Mouse (Mus musculus) embryonic facial prominence, embryonic 13.5 days (tissue): ENCODE results near the gene Elf2. TPM values are rescaled to one million over a fixed set of nuclear protein-coding genes. Genes with fewer than 3 reads are reported as not detected.

Source experiments
- ATAC-seq: fragments of 200-750 bp; cut with Nextera tagmentation; 2 replicates; pipeline ENCODE4 v1.8.0; 2017; ENCODE audit warnings: low read depth; ENCODE audit not compliant: insufficient number of reproducible peaks, insufficient read depth, low FRiP score, low TSS enrichment
- H3K27ac ChIP-seq: fragments of 300-500 bp; sonication (generic); 2 replicates; pipeline ENCODE4 v1.5.1; 2015; ENCODE audit warnings: moderate library complexity, mild to moderate bottlenecking, inconsistent platforms
- H3K27me3 ChIP-seq: fragments of 300-500 bp; sonication (generic); 2 replicates; pipeline ENCODE4 v1.6.1; 2015; ENCODE audit warnings: mild to moderate bottlenecking, inconsistent platforms
- H3K36me3 ChIP-seq: fragments of 300-500 bp; sonication (generic); 2 replicates; pipeline ENCODE4 v1.6.1; 2015; ENCODE audit warnings: mild to moderate bottlenecking, inconsistent platforms
- H3K4me1 ChIP-seq: fragments of 300-500 bp; sonication (generic); 2 replicates; pipeline ENCODE4 v1.6.1; 2015; ENCODE audit warnings: inconsistent platforms
- H3K4me2 ChIP-seq: fragments of 300-500 bp; sonication (generic); 2 replicates; pipeline ENCODE4 v1.6.1; 2015; ENCODE audit warnings: moderate library complexity, mild to moderate bottlenecking, inconsistent platforms
- H3K4me3 ChIP-seq: fragments of 300-500 bp; sonication (generic); 2 replicates; pipeline ENCODE4 v1.5.1; 2015; ENCODE audit warnings: mild to moderate bottlenecking, inconsistent platforms
- H3K9ac ChIP-seq: fragments of 300-500 bp; sonication (generic); 2 replicates; pipeline ENCODE4 v1.6.1; 2015; ENCODE audit warnings: mild to moderate bottlenecking, inconsistent platforms
- H3K9me3 ChIP-seq: fragments of 300-500 bp; sonication (generic); 2 replicates; pipeline ENCODE4 v1.6.1; 2016; ENCODE audit warnings: inconsistent platforms
- WGBS: fragments of 180-500 bp; shearing (Covaris S2); methylation state at CpG from one replicate; pipeline ENCODE4 v1.1.7; 2015; ENCODE audit warnings: mixed read lengths; 5-methylcytosine and 5-hydroxymethylcytosine counted together
- polyA plus RNA-seq: library from polyadenylated mRNA; unstranded; fragments of >200 nt; fragmentation: Nextera tagmentation; extraction: Ambion mirVana; gene quantifications from 2 replicates; pipeline ENCODE4 v1.2.1, GENCODE M21; 2015

The Elf2 gene
- polyA plus RNA-seq, 1 experiment from 2014 or later: 64.5 TPM

DNA sequence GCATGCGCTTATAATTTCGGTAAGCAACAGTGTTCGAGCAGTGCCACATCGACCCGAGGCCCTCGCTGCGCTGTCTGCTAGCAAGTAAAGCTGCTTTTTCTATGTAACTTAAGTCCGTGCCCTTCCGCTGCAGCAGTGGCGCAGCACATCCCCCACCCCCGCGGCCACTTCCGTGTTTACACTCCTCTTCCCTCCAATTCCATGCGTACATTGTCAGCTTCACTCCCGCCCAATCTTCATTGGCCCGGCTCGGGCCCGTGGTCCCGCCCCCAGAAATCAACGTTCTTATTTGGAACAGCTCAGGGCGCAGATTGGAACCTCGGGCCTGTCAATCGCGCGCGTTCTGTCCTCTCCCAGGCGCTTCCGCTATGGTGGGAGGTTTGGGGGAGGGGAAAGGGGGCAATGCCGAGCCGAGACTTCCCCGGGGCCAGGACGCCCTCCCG is 64.5 kb downstream of the Elf2 start:
- peak; percentile 98 for ATAC-seq

DNA sequence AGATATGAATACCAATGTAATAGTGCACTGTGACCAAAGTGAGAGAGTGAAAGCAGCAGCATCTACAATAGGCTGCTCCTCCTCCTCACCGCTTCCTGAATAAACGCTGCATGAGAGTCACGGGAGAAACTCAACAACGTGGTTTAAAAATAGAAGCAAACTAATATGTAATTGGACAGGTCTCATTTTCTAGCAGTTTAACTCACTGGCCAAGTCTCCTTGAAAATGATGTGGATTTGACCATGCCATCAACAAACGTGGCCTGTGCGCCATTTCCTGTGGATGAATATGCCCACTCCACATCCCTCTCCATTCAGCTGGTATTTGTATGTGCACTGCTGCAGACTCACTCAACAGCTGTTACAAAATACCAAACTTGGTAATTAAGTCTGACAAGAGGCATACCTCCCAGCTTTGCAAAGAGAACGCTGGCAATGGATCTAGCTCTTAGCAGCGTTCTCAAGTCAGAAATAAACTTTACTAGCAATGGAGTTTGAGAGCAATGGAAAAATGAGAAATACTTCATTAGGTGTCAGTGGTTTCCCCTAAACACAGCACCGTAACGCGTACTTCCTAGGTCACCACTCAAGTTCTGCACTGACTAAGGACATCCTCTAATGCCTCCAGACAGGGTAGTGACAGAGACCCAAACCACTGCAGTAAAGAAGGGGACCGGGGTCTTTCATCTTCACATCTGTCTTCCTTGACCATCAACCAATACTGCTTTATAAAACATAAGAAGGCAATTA is 70.2 kb downstream of the Elf2 start:
- Histone ChIP-seq H3K4me1 (peaks cover 14% of the 10 kb centered on the region), H3K27me3 (no peaks in the 10 kb centered on the region), H3K36me3 (peaks cover 9% of the 10 kb centered on the region), H3K9ac (no peak overlapping the region), H3K9me3 (no peaks in the 10 kb centered on the region), H3K4me2 (no peak overlapping the region), H3K4me3 (no peak overlapping the region), H3K27ac (no peak overlapping the region)
- no peak for ATAC-seq
- 78% methylated on average over 12 of the region's 12 CpGs for WGBS

More for the DNA sequence above, 64.5 kb downstream of the Elf2 start:
- Histone ChIP-seq H3K4me2 (peak overlapping the region; percentile 69), H3K9ac (peak overlapping the region; percentile 94), H3K4me1 (peaks cover 7% of the 10 kb centered on the region), H3K4me3 (peak overlapping the region; percentile 99), H3K27ac (peak overlapping the region; percentile 99), H3K27me3 (no peaks in the 10 kb centered on the region), H3K9me3 (no peaks in the 10 kb centered on the region), H3K36me3 (no peaks in the 10 kb centered on the region)
- under 1% methylated on average over 33 of the region's 33 CpGs for WGBS

DNA sequence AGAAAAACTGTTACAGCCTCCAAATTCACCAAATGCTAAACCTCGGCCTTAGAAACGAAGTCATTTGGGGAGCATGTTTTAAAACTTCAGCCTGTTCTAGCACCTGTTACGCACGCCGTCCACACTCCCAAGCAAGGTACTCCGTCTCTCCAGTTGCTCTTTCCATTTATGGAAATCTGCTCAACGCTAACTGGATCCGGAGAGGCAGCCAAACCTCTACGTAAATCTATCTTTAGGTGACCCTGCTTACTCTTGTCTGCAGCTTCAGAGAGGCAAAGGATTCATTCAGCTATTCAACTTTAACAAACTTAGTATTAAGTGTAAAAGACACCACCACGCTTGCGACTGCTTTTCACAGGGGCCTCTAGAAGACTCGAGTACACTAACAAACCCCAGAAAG is 72.0 kb downstream of the Elf2 start:
- peaks cover 27% of the 10 kb centered on the region for H3K36me3 ChIP-seq
- no peak overlapping the region for H3K4me3 ChIP-seq
- 0 out of 2 replicates have a peak overlapping the region, but pooled peaks have one; percentile 27 for H3K9ac ChIP-seq
- no peak overlapping the region; the same call in 1 of the 2 replicates for H3K27ac ChIP-seq
- ATAC-seq: no peak
- peaks cover 8% of the 10 kb centered on the region for H3K4me1 ChIP-seq
- WGBS: 72% methylated on average over 12 of the region's 12 CpGs
- H3K4me2 ChIP-seq: no peak overlapping the region
- no peaks in the 10 kb centered on the region for H3K27me3 ChIP-seq
- H3K9me3 ChIP-seq: no peaks in the 10 kb centered on the region

DNA sequence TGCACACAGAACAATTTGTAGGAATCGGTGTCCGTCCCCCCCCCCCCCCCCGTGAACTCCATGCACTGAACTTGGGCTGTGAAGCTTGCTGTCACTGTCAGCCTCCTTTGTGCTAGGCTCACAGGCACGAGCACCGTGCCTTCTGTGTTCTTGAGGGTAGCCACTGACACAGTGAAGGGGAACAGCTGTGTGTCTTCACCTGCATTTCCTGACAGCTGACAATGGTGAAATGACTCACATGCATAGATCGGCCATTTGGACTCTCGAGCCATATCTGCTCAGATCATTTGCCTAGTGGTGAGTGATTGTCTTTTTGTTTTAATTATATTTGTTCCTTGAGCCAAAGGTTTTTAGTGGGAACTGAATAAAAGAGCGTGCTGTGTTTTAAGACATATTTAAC is 77.5 kb downstream of the Elf2 start:
- Histone ChIP-seq H3K36me3 (peaks cover 78% of the 10 kb centered on the region), H3K9me3 (no peaks in the 10 kb centered on the region), H3K4me2 (no peak overlapping the region), H3K4me1 (no peaks in the 10 kb centered on the region), H3K4me3 (no peak overlapping the region), H3K27me3 (no peaks in the 10 kb centered on the region), H3K9ac (no peak overlapping the region), H3K27ac (no peak overlapping the region)
- ATAC-seq: no peak
- WGBS: 88% methylated on average over 8 of the region's 8 CpGs

DNA sequence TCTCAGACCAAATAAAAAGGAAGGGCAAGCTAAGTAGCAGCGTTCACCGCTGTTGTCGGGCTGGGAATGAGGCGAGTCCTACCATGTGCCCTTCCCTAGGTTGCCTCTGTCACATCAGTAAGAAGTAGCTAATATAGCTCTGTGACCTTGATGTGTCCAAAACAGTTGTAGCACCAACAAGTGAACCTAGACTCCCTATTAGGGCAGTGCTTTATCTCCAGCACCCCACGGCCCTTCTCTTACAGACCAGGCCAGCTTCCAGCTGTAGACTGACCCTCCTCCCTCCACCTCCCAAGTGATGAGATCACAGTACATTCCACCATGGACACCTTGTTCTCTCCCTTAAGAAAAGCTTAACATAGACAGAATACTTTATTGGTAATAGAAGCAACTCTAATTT is 82.4 kb downstream of the Elf2 start:
- WGBS: 90% methylated on average over 5 of the region's 5 CpGs
- Histone ChIP-seq H3K36me3 (peaks cover 93% of the 10 kb centered on the region), H3K4me1 (no peaks in the 10 kb centered on the region), H3K4me3 (no peak overlapping the region), H3K27ac (no peak overlapping the region), H3K4me2 (no peak overlapping the region), H3K9ac (no peak overlapping the region), H3K27me3 (no peaks in the 10 kb centered on the region), H3K9me3 (no peaks in the 10 kb centered on the region)
- no peak for ATAC-seq

DNA sequence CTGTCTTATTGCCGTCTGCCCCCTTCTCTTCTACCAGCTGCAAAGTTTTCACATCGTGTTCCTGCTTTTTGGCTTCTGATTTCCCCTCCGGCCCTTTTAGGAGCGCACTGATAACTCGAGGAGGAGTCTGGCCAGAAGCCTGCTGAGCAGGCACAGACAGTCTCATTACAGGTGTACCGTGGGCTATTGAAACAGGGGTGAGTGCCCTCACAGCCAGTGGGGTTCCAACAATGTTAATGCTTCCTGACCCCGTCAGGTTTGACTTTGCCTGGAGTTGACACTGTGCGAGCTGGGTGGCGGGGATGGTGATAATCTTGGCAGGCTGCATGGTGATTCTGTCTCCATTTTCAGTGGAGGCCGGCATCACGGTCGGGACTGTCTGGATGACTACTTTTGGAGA is 84.0 kb downstream of the Elf2 start:
- Histone ChIP-seq H3K27me3 (no peaks in the 10 kb centered on the region), H3K4me1 (no peaks in the 10 kb centered on the region), H3K36me3 (peaks cover 92% of the 10 kb centered on the region), H3K27ac (no peak overlapping the region), H3K9me3 (no peaks in the 10 kb centered on the region), H3K9ac (no peak overlapping the region), H3K4me2 (no peak overlapping the region), H3K4me3 (no peak overlapping the region)
- ATAC-seq: no peak
- WGBS: 88% methylated on average over 12 of the region's 12 CpGs

DNA sequence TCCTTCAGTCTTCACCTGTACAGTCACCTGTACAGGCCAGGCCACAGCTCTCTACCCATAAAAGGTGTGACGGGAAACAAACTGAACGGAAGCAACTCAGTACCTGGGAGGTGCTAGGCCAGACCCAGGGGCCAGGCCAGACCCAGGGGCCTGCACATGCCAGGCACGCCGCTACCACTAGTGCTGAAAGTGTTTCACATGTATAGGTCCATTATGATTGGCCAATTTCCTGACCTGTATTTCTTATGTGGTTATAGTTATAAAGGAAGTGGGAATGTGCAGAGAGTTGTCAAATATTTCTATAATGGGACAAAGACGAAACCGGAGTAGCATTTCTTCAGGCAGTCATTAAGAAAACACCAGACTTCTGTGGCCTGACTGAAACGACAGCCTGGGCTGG is 85.7 kb downstream of the Elf2 start:
- H3K27ac ChIP-seq: no peak overlapping the region
- H3K9me3 ChIP-seq: no peaks in the 10 kb centered on the region
- H3K4me2 ChIP-seq: no peak overlapping the region
- no peak overlapping the region for H3K4me3 ChIP-seq
- H3K4me1 ChIP-seq: no peaks in the 10 kb centered on the region
- no peak for ATAC-seq
- H3K9ac ChIP-seq: no peak overlapping the region
- H3K36me3 ChIP-seq: peaks cover 83% of the 10 kb centered on the region
- no peaks in the 10 kb centered on the region for H3K27me3 ChIP-seq
- 76% methylated on average over 7 of the region's 7 CpGs for WGBS

DNA sequence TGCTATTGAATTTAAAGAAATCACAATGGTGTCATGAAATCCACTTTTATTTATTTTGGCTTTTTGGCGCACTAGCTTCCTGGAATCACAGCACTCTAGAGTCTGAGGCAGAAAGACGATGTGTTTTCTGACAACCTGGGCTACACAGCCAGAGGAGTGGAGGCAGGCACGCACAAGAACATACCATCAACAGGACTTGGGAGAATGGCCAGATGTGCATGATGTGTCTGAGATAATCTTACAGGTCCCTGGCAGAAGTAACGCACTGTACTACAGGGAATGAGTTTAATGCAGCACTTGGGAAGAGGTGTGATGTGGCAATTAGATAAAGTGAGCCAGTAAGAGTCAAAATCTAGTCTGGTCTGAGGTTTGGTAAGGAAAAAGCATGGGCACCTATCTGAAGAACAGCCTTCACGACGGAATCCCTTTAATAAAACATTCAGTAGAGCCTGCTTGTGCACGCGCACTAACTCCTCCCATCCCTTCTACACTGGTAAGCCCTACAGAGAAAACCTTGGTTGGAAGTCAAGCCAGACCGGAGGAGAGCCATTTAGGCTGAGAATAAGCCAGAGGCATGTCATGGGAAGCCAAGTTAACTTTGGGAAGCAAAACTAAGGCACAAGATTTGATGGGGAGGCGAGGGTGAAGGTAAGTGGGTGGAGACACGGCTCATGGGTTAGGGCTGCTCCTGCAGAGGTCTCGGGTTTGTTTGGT is 87.6 kb downstream of the Elf2 start:
- Histone ChIP-seq H3K9ac (no peak overlapping the region), H3K4me2 (no peak overlapping the region), H3K27me3 (no peaks in the 10 kb centered on the region), H3K4me3 (no peak overlapping the region), H3K9me3 (no peaks in the 10 kb centered on the region), H3K4me1 (no peaks in the 10 kb centered on the region; the same call in 1 of the 2 replicates), H3K27ac (no peak overlapping the region), H3K36me3 (peaks cover 79% of the 10 kb centered on the region)
- no peak for ATAC-seq
- WGBS: 91% methylated on average over 12 of the region's 12 CpGs

DNA sequence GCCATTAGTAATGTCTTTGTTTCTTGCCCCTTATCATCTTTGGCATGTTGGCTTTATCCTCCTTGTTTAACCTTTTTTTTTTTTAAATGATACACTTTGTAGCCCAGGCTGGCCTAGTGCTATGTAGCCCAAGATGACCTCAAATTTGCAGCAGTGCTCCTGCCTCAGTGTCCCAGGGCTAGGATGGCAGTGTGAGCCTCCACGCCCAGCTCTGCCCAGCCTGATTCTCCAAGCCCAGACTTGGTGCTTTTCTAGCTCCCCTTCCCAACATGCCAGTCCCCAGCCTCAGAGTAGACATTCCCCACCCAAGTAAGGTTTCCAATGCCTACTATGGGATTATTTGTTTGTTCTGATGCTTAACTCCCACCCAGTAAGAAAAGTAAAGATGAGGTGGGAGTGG is 88.2 kb downstream of the Elf2 start:
- no peak overlapping the region for H3K27ac ChIP-seq
- no peak overlapping the region for H3K9ac ChIP-seq
- ATAC-seq: no peak
- 97% methylated on average over 1 of the region's 1 CpGs for WGBS
- H3K4me3 ChIP-seq: no peak overlapping the region
- no peak overlapping the region for H3K4me2 ChIP-seq
- H3K4me1 ChIP-seq: no peaks in the 10 kb centered on the region; the same call in none of the 2 replicates
- H3K36me3 ChIP-seq: peaks cover 73% of the 10 kb centered on the region
- H3K27me3 ChIP-seq: no peaks in the 10 kb centered on the region
- H3K9me3 ChIP-seq: no peaks in the 10 kb centered on the region

DNA sequence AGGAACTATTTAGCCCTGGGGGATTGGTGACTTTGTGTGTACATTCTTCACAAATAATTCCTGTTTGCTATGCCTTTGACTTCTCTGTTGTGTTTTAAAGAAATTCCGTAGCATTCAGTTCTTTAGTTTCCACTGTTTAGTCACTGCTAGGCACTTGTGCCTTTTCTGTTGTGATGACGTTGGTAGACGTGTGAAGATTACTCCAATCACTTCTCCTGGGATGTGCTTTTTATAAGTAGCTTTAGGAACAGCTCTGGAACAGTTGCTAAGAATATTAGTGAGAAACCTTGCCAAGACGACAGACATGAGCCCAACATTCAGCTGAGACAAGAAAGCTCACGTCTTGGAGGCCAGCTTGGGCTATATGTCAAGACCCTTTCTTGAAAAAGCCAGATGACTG is 89.4 kb downstream of the Elf2 start:
- no peak for ATAC-seq
- Histone ChIP-seq H3K4me2 (no peak overlapping the region), H3K27ac (no peak overlapping the region), H3K27me3 (no peaks in the 10 kb centered on the region), H3K4me1 (no peaks in the 10 kb centered on the region; the same call in none of the 2 replicates), H3K9ac (no peak overlapping the region), H3K36me3 (peaks cover 61% of the 10 kb centered on the region), H3K4me3 (no peak overlapping the region), H3K9me3 (no peaks in the 10 kb centered on the region)
- WGBS: 85% methylated on average over 5 of the region's 5 CpGs

DNA sequence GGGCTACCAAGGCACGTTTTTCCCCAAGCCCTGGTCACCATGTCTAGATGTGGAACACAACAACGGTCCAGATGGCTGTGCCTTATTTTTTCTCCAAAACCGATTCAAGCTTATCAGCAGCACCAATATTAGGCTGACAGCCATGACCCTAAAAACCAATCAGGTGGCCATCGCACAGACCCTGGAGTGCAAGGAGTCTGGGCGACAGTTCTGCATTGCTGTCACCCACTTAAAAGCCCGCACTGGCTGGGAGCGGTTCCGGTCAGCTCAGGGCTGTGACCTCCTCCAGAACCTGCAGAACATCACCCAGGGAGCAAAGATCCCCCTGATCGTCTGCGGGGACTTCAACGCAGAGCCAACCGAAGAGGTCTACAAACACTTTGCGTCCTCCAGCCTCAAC is 90.6 kb downstream of the Elf2 start:
- H3K27me3 ChIP-seq: no peaks in the 10 kb centered on the region
- no peak overlapping the region for H3K4me3 ChIP-seq
- H3K4me1 ChIP-seq: no peaks in the 10 kb centered on the region; the same call in none of the 2 replicates
- WGBS: 94% methylated on average over 13 of the region's 13 CpGs
- no peak overlapping the region for H3K9ac ChIP-seq
- no peak overlapping the region for H3K27ac ChIP-seq
- no peaks in the 10 kb centered on the region for H3K9me3 ChIP-seq
- H3K4me2 ChIP-seq: no peak overlapping the region
- ATAC-seq: no peak
- peaks cover 53% of the 10 kb centered on the region for H3K36me3 ChIP-seq

DNA sequence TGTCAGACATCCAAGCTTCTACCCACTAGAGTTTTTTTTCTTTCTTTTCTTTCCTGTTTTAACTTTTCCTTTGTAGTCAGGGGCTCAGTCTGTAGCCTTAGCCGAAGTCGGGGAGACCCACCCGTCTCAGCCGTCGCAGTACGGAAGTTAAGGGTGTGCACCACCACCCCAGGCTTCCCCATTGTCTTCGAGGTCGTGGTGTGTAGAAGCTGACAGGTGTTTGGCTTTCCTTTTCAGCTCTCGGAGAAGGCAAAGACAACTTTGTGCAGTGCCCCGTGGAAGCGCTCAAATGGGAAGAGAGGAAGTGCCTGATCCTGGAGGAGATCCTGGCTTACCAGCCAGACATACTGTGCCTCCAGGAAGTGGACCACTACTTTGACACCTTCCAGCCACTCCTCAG is 91.0 kb downstream of the Elf2 start:
- ATAC-seq: no peak
- Histone ChIP-seq H3K4me2 (no peak overlapping the region), H3K36me3 (peaks cover 49% of the 10 kb centered on the region), H3K9ac (no peak overlapping the region), H3K27ac (no peak overlapping the region), H3K9me3 (no peaks in the 10 kb centered on the region), H3K4me1 (no peaks in the 10 kb centered on the region; the same call in none of the 2 replicates), H3K27me3 (no peaks in the 10 kb centered on the region), H3K4me3 (no peak overlapping the region)
- WGBS: 88% methylated on average over 11 of the region's 11 CpGs
